Mouse (Mus musculus): ENCODE measurements around the gene Fam189b.
A peak's percentile ranks its signal among the peaks of the same experiment; 100 is the strongest.

The Fam189b gene

GRCm38 (mm10) chr3:89231345-89231744, 48.4 kb downstream of the Fam189b start:
- no peak for DNase-seq

DNA sequence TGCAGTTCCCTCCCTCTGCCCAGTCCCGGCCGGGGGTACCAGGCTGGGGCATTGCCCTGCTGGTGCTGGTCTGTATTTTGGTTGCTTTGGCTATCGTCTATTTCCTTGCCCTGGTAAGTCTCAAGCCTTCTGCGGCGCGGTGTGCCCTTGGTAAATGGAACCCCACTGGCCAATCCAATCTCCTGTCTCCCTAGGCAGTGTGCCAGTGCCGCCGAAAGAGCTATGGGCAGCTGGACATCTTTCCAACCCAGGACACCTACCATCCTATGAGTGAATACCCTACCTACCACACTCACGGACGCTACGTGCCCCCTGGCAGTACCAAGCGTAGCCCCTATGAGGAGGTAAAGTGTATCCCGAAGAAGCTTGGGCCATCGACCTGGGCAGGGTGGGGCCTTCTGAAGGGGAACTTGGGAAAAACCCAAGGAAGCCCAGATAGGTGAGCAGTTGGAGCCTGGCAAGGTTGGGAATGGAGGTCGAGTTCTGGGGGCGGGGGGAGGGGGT, 48.9 kb downstream of the Fam189b start:
- no peak for DNase-seq

- DNase-seq, result peak; percentile 50
Observed at GRCm38 (mm10) chr3:89232614-89233013, 49.7 kb downstream of the Fam189b start.

- DNase-seq, result peak; percentile 63
Observed at GRCm38 (mm10) chr3:89233562-89234110, 50.7 kb downstream of the Fam189b start.

GRCm38 (mm10) chr3:89236516-89236915, 53.6 kb downstream of the Fam189b start:
- no peak for DNase-seq

GRCm38 (mm10) chr3:89237682-89238081, 54.7 kb downstream of the Fam189b start:
- no peak for DNase-seq

DNA sequence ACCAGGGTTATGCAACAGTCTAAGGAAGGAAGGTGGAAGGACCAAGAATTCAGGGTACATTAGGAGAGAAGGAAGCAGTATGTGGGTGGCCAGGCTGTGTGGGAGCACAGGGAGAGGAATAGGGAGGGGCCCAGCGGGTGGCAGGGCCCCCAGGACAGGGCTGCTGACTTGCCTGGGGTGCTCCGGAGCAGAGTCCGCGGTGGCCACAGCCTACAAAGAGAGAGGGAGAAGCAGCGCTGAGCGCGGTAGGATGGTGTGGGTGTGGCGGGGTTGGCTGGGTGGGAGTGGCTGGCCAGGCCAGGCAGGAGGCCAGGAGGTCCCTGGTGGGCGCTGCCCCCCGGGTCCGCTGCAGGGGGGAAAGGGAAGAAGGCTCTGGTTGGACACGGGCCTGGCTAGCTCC, 55.6 kb downstream of the Fam189b start:
- DNase-seq, result no peak

Data from lung, postnatal 14 days (tissue).